Mouse (Mus musculus) forebrain, embryonic 10.5 days (tissue): Measurements from ENCODE around the gene Gm12166. TPM values are rescaled to one million over a fixed set of nuclear protein-coding genes. Genes with fewer than 3 reads are reported as not detected.

Source experiments
- DNase-seq: peaks from one replicate; pipeline ENCODE4 v3.0.0-alpha.2; 2017; ENCODE audit warnings: low spot score; ENCODE audit errors: extremely low spot score
- H3K27ac ChIP-seq: fragments of 300-500 bp; sonication (generic); 2 replicates; pipeline ENCODE4 v1.5.1; 2016; ENCODE audit warnings: mild to moderate bottlenecking
- H3K27me3 ChIP-seq: fragments of 300-500 bp; sonication (generic); 2 replicates; pipeline ENCODE4 v1.6.1; 2016; ENCODE audit warnings: mild to moderate bottlenecking; ENCODE audit not compliant: poor library complexity, severe bottlenecking
- H3K36me3 ChIP-seq: fragments of 300-500 bp; sonication (generic); replicated peaks from 2 replicates; pipeline ENCODE4 v1.6.1; 2016; ENCODE audit warnings: mild to moderate bottlenecking, moderate library complexity
- H3K4me1 ChIP-seq: fragments of 300-500 bp; sonication (generic); 2 replicates; pipeline ENCODE4 v1.6.1; 2016
- H3K4me3 ChIP-seq: fragments of 300-500 bp; sonication (generic); 2 replicates; pipeline ENCODE4 v1.5.1; 2016; ENCODE audit warnings: mild to moderate bottlenecking, moderate library complexity
- H3K9me3 ChIP-seq: fragments of 300-500 bp; sonication (generic); 2 replicates; pipeline ENCODE4 v1.6.1; 2016; ENCODE audit warnings: mild to moderate bottlenecking, moderate library complexity
- WGBS: fragments of 180-500 bp; shearing (Covaris S2); methylation state at CpG from one replicate; pipeline ENCODE4 v1.1.7; 2016; 5-methylcytosine and 5-hydroxymethylcytosine counted together
- polyA plus RNA-seq: library from polyadenylated mRNA; unstranded; fragments of >200 nt; fragmentation: Nextera tagmentation; extraction: Ambion mirVana; gene quantifications from 2 replicates; pipeline ENCODE4 v1.2.1, GENCODE M21; 2016

Gene Gm12166
- polyA plus RNA-seq, 1 experiment from 2014 or later, result 2.5 TPM

- no peak overlapping the region for H3K4me3 ChIP-seq
- DNase-seq, result no peak
- 90% methylated on average over 11 of the region's 11 CpGs for WGBS
- H3K9me3 ChIP-seq, result no peaks in the 10 kb centered on the region
- H3K4me1 ChIP-seq, result peaks cover 8% of the 10 kb centered on the region
- no peaks in the 10 kb centered on the region for H3K36me3 ChIP-seq
- H3K27ac ChIP-seq, result no peak overlapping the region
- no peaks in the 10 kb centered on the region for H3K27me3 ChIP-seq
Observed at GRCm38 (mm10) chr11:46083835-46084444, 31.8 kb upstream of the Gm12166 start.

- WGBS, result 82% methylated on average over 3 of the region's 3 CpGs
- no peaks in the 10 kb centered on the region for H3K36me3 ChIP-seq
- no peaks in the 10 kb centered on the region for H3K27me3 ChIP-seq
- H3K27ac ChIP-seq, result no peak overlapping the region
- no peak for DNase-seq
- no peak overlapping the region for H3K4me3 ChIP-seq
- H3K4me1 ChIP-seq, result 0 out of 2 replicates have a peak, but pooled peaks cover 5% of the 10 kb centered on the region
- no peaks in the 10 kb centered on the region for H3K9me3 ChIP-seq
Observed at GRCm38 (mm10) chr11:46083405-46083804, 31.3 kb upstream of the Gm12166 start.

- H3K4me3 ChIP-seq, result no peak overlapping the region
- H3K4me1 ChIP-seq, result no peaks in the 10 kb centered on the region
- WGBS, result 91% methylated on average over 2 of the region's 2 CpGs
- H3K27ac ChIP-seq, result no peak overlapping the region
- H3K27me3 ChIP-seq, result no peaks in the 10 kb centered on the region
- DNase-seq, result no peak
- H3K9me3 ChIP-seq, result no peaks in the 10 kb centered on the region; the same call in 1 of the 2 replicates
- H3K36me3 ChIP-seq, result peaks cover 13% of the 10 kb centered on the region
Observed at GRCm38 (mm10) chr11:46081075-46081474, 29.0 kb upstream of the Gm12166 start.

- DNase-seq, result no peak
- Histone ChIP-seq H3K9me3 (no peaks in the 10 kb centered on the region; the same call in 1 of the 2 replicates), H3K4me1 (peaks cover 9% of the 10 kb centered on the region; the same call in 1 of the 2 replicates), H3K27me3 (no peaks in the 10 kb centered on the region), H3K36me3 (peaks cover 13% of the 10 kb centered on the region), H3K4me3 (no peak overlapping the region), H3K27ac (no peak overlapping the region)
- 85% methylated on average over 7 of the region's 7 CpGs for WGBS
Observed at GRCm38 (mm10) chr11:46077732-46078375, 25.7 kb upstream of the Gm12166 start.

- Histone ChIP-seq H3K27me3 (no peaks in the 10 kb centered on the region), H3K27ac (no peak overlapping the region), H3K36me3 (peaks cover 13% of the 10 kb centered on the region), H3K4me3 (no peak overlapping the region), H3K4me1 (peaks cover 14% of the 10 kb centered on the region; the same call in 1 of the 2 replicates), H3K9me3 (no peaks in the 10 kb centered on the region; the same call in 1 of the 2 replicates)
- WGBS, result 93% methylated on average over 5 of the region's 5 CpGs
- DNase-seq, result no peak
Observed at GRCm38 (mm10) chr11:46077304-46077703, 25.2 kb upstream of the Gm12166 start.

- peaks cover 13% of the 10 kb centered on the region for H3K36me3 ChIP-seq
- H3K9me3 ChIP-seq, result no peaks in the 10 kb centered on the region; the same call in 1 of the 2 replicates
- DNase-seq, result no peak
- H3K27me3 ChIP-seq, result no peaks in the 10 kb centered on the region
- 93% methylated on average over 11 of the region's 11 CpGs for WGBS
- H3K27ac ChIP-seq, result no peak overlapping the region
- H3K4me1 ChIP-seq, result peaks cover 15% of the 10 kb centered on the region; the same call in 1 of the 2 replicates
- H3K4me3 ChIP-seq, result no peak overlapping the region
Observed at GRCm38 (mm10) chr11:46076442-46077158, 24.5 kb upstream of the Gm12166 start.

GRCm38 (mm10) chr11:46075507-46075906 lies 23.4 kb upstream of the Gm12166 start:
- DNase-seq, result no peak
- 95% methylated on average over 3 of the region's 3 CpGs for WGBS

GRCm38 (mm10) chr11:46073850-46074688 lies 21.9 kb upstream of the Gm12166 start:
- Histone ChIP-seq H3K9me3 (no peaks in the 10 kb centered on the region; the same call in 1 of the 2 replicates), H3K4me1 (peaks cover 35% of the 10 kb centered on the region), H3K36me3 (peaks cover 13% of the 10 kb centered on the region), H3K27ac (no peak overlapping the region), H3K27me3 (no peaks in the 10 kb centered on the region), H3K4me3 (no peak overlapping the region)
- DNase-seq, result no peak
- WGBS, result 87% methylated on average over 17 of the region's 17 CpGs

More at GRCm38 (mm10) chr11:46075507-46075906, 23.4 kb upstream of the Gm12166 start:
- Histone ChIP-seq H3K4me3 (no peak overlapping the region), H3K27me3 (no peaks in the 10 kb centered on the region), H3K9me3 (no peaks in the 10 kb centered on the region; the same call in 1 of the 2 replicates), H3K27ac (no peak overlapping the region), H3K4me1 (peaks cover 23% of the 10 kb centered on the region; the same call in 1 of the 2 replicates), H3K36me3 (peaks cover 13% of the 10 kb centered on the region)

GRCm38 (mm10) chr11:46073061-46073849 lies 21.1 kb upstream of the Gm12166 start:
- DNase-seq, result no peak
- Histone ChIP-seq H3K4me3 (no peak overlapping the region), H3K27ac (no peak overlapping the region), H3K27me3 (no peaks in the 10 kb centered on the region), H3K9me3 (no peaks in the 10 kb centered on the region; the same call in 1 of the 2 replicates), H3K36me3 (peaks cover 13% of the 10 kb centered on the region), H3K4me1 (peaks cover 41% of the 10 kb centered on the region)
- WGBS, result 82% methylated on average over 15 of the region's 15 CpGs

GRCm38 (mm10) chr11:46072466-46073060 lies 20.4 kb upstream of the Gm12166 start:
- no peak overlapping the region for H3K27ac ChIP-seq

GRCm38 (mm10) chr11:46070789-46071188 lies 18.7 kb upstream of the Gm12166 start:
- H3K4me3 ChIP-seq, result no peak overlapping the region

More at GRCm38 (mm10) chr11:46072466-46073060, 20.4 kb upstream of the Gm12166 start:
- Histone ChIP-seq H3K4me1 (peaks cover 41% of the 10 kb centered on the region), H3K36me3 (peaks cover 8% of the 10 kb centered on the region), H3K4me3 (no peak overlapping the region), H3K9me3 (no peaks in the 10 kb centered on the region; the same call in 1 of the 2 replicates), H3K27me3 (no peaks in the 10 kb centered on the region)
- WGBS, result 71% methylated on average over 8 of the region's 8 CpGs
- DNase-seq, result no peak

More at GRCm38 (mm10) chr11:46070789-46071188, 18.7 kb upstream of the Gm12166 start:
- Histone ChIP-seq H3K36me3 (no peaks in the 10 kb centered on the region; the same call in none of the 2 replicates), H3K9me3 (no peaks in the 10 kb centered on the region), H3K4me1 (peaks cover 43% of the 10 kb centered on the region), H3K27ac (no peak overlapping the region), H3K27me3 (no peaks in the 10 kb centered on the region)
- no peak for DNase-seq
- WGBS, result 66% methylated on average over 8 of the region's 8 CpGs
